Mouse (Mus musculus): ENCODE results near the gene Npepl1. TPM values are rescaled to one million over a fixed set of nuclear protein-coding genes. Genes with fewer than 3 reads are reported as not detected.

Npepl1 gene
- polyA plus RNA-seq (2012; rRNA removed): 213 and 214 TPM in 2 replicates

GRCm38 (mm10) chr2:174109991-174110782, at the start of gene Npepl1:
TSS of gene Npepl1 (plus strand) at chr2:174110349.

GRCm38 (mm10) chr2:174075673-174076432, 34.3 kb upstream of the Npepl1 start, which contains the start of gene Stx16:
TSS of gene Stx16 (plus strand) at chr2:174076308.

Other genes starting within 250 kb of the Npepl1 start
- gene Stx16, start 34.0 kb upstream of the Npepl1 start, polyA plus RNA-seq (2012; rRNA removed): 46.1 and 55.0 TPM in 2 replicates
- gene Gnas, start 174.0 kb downstream of the Npepl1 start, polyA plus RNA-seq (2012; rRNA removed): 1,071 and 1,198 TPM in 2 replicates
- 0.09 TPM in 1 of 2 replicates, not detected in the other for gene Gm20721, start 236.4 kb downstream of the Npepl1 start, polyA plus RNA-seq (2012; rRNA removed)

Measured in ovary, adult 2 months (tissue).